Mouse (Mus musculus) bone marrow, adult 2 months (tissue): Measurements from ENCODE around the gene Hdgfl2. TPM values are rescaled to one million over a fixed set of nuclear protein-coding genes. Genes with fewer than 3 reads are reported as not detected.

Experiments
- H3K27ac ChIP-seq: fragments of 200-500 bp; 2 replicates; pipeline ENCODE4 v1.5.1; 2012; ENCODE audit warnings: low read depth, mild to moderate bottlenecking, control low read depth, inconsistent platforms, low read length; ENCODE audit not compliant: control insufficient read depth, poor library complexity, insufficient read depth
- H3K4me1 ChIP-seq: fragments of 200-500 bp; 2 replicates; pipeline ENCODE4 v1.6.1; 2011; ENCODE audit warnings: low read length; ENCODE audit not compliant: control insufficient read depth, insufficient read depth
- H3K4me3 ChIP-seq: fragments of 200-500 bp; replicated peaks from 2 replicates; pipeline ENCODE3; 2011; ENCODE audit warnings: mild to moderate bottlenecking, low read depth, low read length, control low read depth; ENCODE audit not compliant: control insufficient read depth
- CTCF ChIP-seq: fragments of 200-500 bp; IDR thresholded peaks from 2 replicates; pipeline ENCODE4 v1.5.1; 2011; ENCODE audit warnings: low read length, control low read depth; ENCODE audit not compliant: control insufficient read depth, insufficient read depth
- POLR2A ChIP-seq: fragments of 200-500 bp; IDR thresholded peaks from 2 replicates; pipeline ENCODE4 v1.6.1; 2011; ENCODE audit warnings: low read depth, mild to moderate bottlenecking, control low read depth, low read length, borderline replicate concordance; ENCODE audit not compliant: control insufficient read depth
- WGBS: fragments of 180-500 bp; shearing (Covaris S2); methylation state at CpG from one replicate; pipeline ENCODE4 v1.1.7; 2018; 5-methylcytosine and 5-hydroxymethylcytosine counted together
- polyA plus RNA-seq: library from polyadenylated mRNA; stranded (reverse); fragments of >200 nt; gene quantifications from 2 replicates; pipeline ENCODE4 v1.2.4, GENCODE M21; 2011; ENCODE audit warnings: low replicate concordance; ENCODE audit not compliant: missing spikeins, insufficient read depth, insufficient read length

The Hdgfl2 gene
- polyA plus RNA-seq, 1 experiment = 145 TPM

GRCm38 (mm10) chr17:56136558-56136957 is 57.1 kb downstream of the Hdgfl2 start:
- Histone ChIP-seq H3K4me3 (no peak overlapping the region), H3K4me1 (no peaks in the 10 kb centered on the region; the same call in 1 of the 2 replicates), H3K27ac (no peak overlapping the region)
- 71% methylated on average over 7 of the region's 7 CpGs for WGBS
- TF ChIP-seq CTCF (no peak), POLR2A (no peak)

- H3K4me1 ChIP-seq = no peaks in the 10 kb centered on the region
Measured at GRCm38 (mm10) chr17:56137839-56138613, 58.6 kb downstream of the Hdgfl2 start.

GRCm38 (mm10) chr17:56139355-56139754 is 59.9 kb downstream of the Hdgfl2 start:
- WGBS = 19% methylated on average over 21 of the region's 21 CpGs
- no peak overlapping the region for H3K4me3 ChIP-seq
- H3K27ac ChIP-seq = no peak overlapping the region
- TF ChIP-seq POLR2A (no peak), CTCF (no peak)
- no peaks in the 10 kb centered on the region for H3K4me1 ChIP-seq

More at GRCm38 (mm10) chr17:56137839-56138613, 58.6 kb downstream of the Hdgfl2 start:
- no peak for TF ChIP-seq POLR2A
- no peak for TF ChIP-seq CTCF
- 65% methylated on average over 25 of the region's 25 CpGs for WGBS
- H3K4me3 ChIP-seq = no peak overlapping the region
- no peak overlapping the region for H3K27ac ChIP-seq

GRCm38 (mm10) chr17:56139858-56140595 is 60.6 kb downstream of the Hdgfl2 start, which contains the start of gene Sema6b:
TSS of gene Sema6b (minus strand) at chr17:56140343.
- peak within 1 kb of the TSS; percentile 53 for H3K4me3 ChIP-seq

GRCm38 (mm10) chr17:56141702-56142605 is 62.5 kb downstream of the Hdgfl2 start:
- WGBS = 6% methylated on average over 47 of the region's 47 CpGs
- Histone ChIP-seq H3K4me1 (no peaks in the 10 kb centered on the region), H3K4me3 (no peak overlapping the region), H3K27ac (no peak overlapping the region)
- no peak for TF ChIP-seq CTCF

More at GRCm38 (mm10) chr17:56139858-56140595, 60.6 kb downstream of the Hdgfl2 start, which contains the start of gene Sema6b:
- TF ChIP-seq CTCF (no peak), POLR2A (no peak; the same call in 1 of the 2 replicates)
- H3K4me1 ChIP-seq = no peaks in the 10 kb centered on the region
- H3K27ac ChIP-seq = peak within 1 kb of the TSS; percentile 7; the same call in 1 of the 2 replicates
- WGBS = 2% methylated on average over 78 of the region's 79 CpGs

GRCm38 (mm10) chr17:56144546-56144945 is 65.1 kb downstream of the Hdgfl2 start:
- TF ChIP-seq CTCF (no peak), POLR2A (no peak)
- H3K27ac ChIP-seq = no peak overlapping the region
- H3K4me3 ChIP-seq = no peak overlapping the region
- WGBS = 74% methylated on average over 9 of the region's 9 CpGs
- H3K4me1 ChIP-seq = no peaks in the 10 kb centered on the region; the same call in 1 of the 2 replicates

- no peak overlapping the region for H3K27ac ChIP-seq
- WGBS = 56% methylated on average over 9 of the region's 9 CpGs
- TF ChIP-seq POLR2A (no peak), CTCF (no peak)
- no peak overlapping the region for H3K4me3 ChIP-seq
- no peaks in the 10 kb centered on the region; the same call in 1 of the 2 replicates for H3K4me1 ChIP-seq
Measured at GRCm38 (mm10) chr17:56146131-56146530, 66.7 kb downstream of the Hdgfl2 start.
